Mouse (Mus musculus) embryo, embryonic 10 days (tissue): ENCODE results near the gene Plch2.
"Not testable (repeated sequence)": the region's sequence is repeated elsewhere in the genome, so short reads cannot be mapped to it uniquely, and the experiment has no call there.

ENCODE experiments used
- DNase-seq: peaks from one replicate; pipeline ENCODE4 v3.0.0-alpha.2; 2015; ENCODE audit warnings: low spot score

Plch2 gene

GRCm38 (mm10) chr4:155056724-155057123, at the start of gene Plch2:
Gene Plch2, minus strand, starts transcription at chr4:155056784.
- DNase-seq = no peak

GRCm38 (mm10) chr4:155098572-155098971, 42.0 kb upstream of the Plch2 start:
- no peak for DNase-seq

GRCm38 (mm10) chr4:155097452-155097851, 40.9 kb upstream of the Plch2 start:
- no peak for DNase-seq

- DNase-seq = no peak
These were observed 39.4 kb upstream of the Plch2 start for GRCm38 (mm10) chr4:155095967-155096366.

- peak; percentile 95 for DNase-seq
These were observed 38.8 kb upstream of the Plch2 start for GRCm38 (mm10) chr4:155095238-155095900.

- DNase-seq = peak; percentile 64
These were observed 38.0 kb upstream of the Plch2 start for GRCm38 (mm10) chr4:155094565-155094964.

- no peak for DNase-seq
These were observed 37.0 kb upstream of the Plch2 start for GRCm38 (mm10) chr4:155093431-155094149.

GRCm38 (mm10) chr4:155092718-155093430, 36.3 kb upstream of the Plch2 start:
- DNase-seq = no peak

GRCm38 (mm10) chr4:155090688-155091449, 34.3 kb upstream of the Plch2 start:
- DNase-seq = no peak

- DNase-seq = no peak
These were observed 33.6 kb upstream of the Plch2 start for GRCm38 (mm10) chr4:155090147-155090546.

GRCm38 (mm10) chr4:155089241-155089640, 32.7 kb upstream of the Plch2 start:
- no peak for DNase-seq

GRCm38 (mm10) chr4:155086108-155087024, 29.8 kb upstream of the Plch2 start, which contains the start of the genes Rer1 and Morn1:
Gene Rer1, minus strand, starts transcription at chr4:155086382.
Gene Morn1, plus strand, starts transcription at chr4:155086577.
- DNase-seq = peak; percentile 100

- peak; percentile 31 for DNase-seq
These were observed 28.9 kb upstream of the Plch2 start for GRCm38 (mm10) chr4:155085206-155086107.

GRCm38 (mm10) chr4:155084351-155084750, 27.8 kb upstream of the Plch2 start:
- no peak for DNase-seq

GRCm38 (mm10) chr4:155083553-155083952, 27.0 kb upstream of the Plch2 start:
- no peak for DNase-seq

- no peak for DNase-seq
These were observed 23.1 kb upstream of the Plch2 start for GRCm38 (mm10) chr4:155079666-155080065.

- DNase-seq = not testable (repeated sequence)
These were observed 22.2 kb upstream of the Plch2 start for GRCm38 (mm10) chr4:155078808-155079207.

- DNase-seq = no peak
These were observed 20.1 kb upstream of the Plch2 start for GRCm38 (mm10) chr4:155076677-155077076.

- no peak for DNase-seq
These were observed 19.2 kb upstream of the Plch2 start for GRCm38 (mm10) chr4:155075813-155076212.

- no peak for DNase-seq
These were observed 18.6 kb upstream of the Plch2 start for GRCm38 (mm10) chr4:155075137-155075536.
